Mouse (Mus musculus): ENCODE data around the gene Nprl3.
"Not testable (repeated sequence)": the region's sequence is repeated elsewhere in the genome, so short reads cannot be mapped to it uniquely, and the experiment has no call there.

Gene Nprl3

DNA sequence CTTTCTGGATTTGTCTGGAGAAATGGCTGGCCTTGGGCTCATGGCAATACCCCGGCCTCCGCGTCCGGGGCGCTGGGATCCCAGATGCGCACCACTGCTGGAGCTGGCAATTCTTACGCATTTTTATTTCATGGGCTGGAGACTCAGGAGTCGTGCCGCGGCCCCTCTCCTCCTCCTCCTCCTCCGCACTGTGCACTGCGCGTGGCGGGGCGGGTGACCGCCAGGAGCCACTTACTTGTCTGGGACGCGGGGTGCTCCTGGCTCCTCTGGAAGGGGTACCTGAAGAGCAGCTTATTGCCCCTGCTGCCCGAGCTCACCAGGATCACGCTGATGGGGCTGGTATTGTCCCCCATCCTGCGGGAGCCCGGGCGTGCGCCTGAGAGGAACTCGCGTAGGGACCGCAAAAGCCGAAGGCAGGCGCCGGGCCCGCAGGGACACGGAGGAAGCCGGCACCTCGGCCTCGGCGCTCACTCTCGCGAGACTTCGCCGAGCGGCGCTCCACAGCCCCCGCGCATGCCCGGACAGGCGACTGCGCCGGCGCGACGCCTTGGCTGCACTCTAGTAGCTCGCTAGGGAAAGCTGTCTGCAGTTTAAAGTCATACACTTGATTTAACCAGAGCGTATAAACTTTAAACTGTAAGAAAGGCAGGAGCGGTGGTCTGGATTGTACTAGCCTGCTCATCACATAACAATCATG lies at the start of gene Nprl3:
TSS of gene Nprl3 (minus strand) at position 520 of the 697 bp plus-strand sequence.
- DNase-seq, result peak; percentile 98

GRCm38 (mm10) chr11:32316009-32316408 lies 48.5 kb upstream of the Nprl3 start:
- DNase-seq, result no peak

DNA sequence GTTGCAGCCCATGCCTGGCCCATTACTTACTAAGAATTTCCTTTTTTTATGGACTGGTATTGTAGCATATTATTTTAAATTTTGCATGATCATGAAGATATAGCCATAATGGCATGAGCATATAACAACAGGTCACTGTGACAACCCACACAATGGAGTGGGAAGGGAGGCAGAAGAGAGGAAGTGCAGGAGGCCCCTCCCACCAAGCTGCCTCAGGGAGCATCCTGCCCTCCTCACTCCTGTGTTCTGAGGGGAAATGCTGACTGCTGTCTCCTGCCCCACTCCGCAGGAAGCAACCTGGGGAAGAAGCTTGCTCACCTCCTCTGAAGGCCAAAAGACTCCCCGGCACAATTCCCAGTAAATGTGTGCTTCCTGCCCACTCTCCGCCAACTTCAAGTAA lies 42.4 kb upstream of the Nprl3 start:
- DNase-seq, result no peak

DNA sequence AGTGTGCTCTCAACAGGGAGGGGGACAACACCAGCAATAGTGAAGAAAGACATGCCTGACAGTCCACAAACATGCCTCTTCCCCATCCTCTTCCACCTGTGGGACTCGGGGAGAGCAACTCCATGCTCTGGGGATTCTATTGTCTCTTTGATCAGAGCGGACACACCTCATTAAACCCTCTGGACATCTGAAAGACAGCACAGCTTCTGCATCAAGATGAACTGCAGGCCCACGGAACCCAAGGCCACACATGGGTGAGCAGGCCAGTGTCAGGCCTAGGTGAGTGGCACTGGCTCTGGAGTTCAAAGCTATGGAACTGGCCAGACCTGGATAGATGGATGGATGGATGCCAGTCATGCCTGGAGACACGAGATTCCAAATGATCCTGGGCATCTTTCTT lies 41.9 kb upstream of the Nprl3 start:
- no peak for DNase-seq

GRCm38 (mm10) chr11:32307006-32307405 lies 39.5 kb upstream of the Nprl3 start:
- DNase-seq, result no peak

- no peak for DNase-seq
Measured at GRCm38 (mm10) chr11:32303455-32303854, 35.9 kb upstream of the Nprl3 start.

DNA sequence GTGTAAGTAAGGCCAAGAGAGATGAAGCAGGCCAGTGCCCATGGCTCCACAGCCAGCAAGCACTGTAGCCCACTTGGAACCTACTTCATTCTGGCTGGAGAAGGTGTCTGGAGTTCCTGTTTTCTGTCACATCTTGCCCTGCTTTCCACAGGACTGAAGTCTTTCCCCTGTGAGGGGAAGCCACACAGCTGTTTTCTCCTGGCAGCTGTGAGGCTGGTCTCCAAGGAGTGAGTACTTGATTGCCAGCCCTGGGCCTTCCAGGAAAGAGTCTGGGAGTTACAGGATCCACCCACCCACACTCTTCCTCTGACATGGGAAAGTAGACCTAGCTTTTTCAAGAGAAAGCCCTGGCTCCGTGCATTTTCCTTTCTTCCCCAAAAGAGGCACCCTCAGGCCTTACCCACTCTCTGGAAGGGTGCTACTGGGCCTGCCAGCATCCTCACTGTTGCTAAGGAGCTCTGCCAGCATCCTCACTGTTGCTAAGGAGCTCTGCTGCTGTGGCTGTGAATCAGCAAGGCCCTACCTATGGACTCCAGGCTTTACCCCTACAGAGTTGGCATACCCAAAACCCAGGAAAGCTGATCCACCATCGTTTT lies 35.4 kb upstream of the Nprl3 start:
- DNase-seq, result peak; percentile 11 to 69

DNA sequence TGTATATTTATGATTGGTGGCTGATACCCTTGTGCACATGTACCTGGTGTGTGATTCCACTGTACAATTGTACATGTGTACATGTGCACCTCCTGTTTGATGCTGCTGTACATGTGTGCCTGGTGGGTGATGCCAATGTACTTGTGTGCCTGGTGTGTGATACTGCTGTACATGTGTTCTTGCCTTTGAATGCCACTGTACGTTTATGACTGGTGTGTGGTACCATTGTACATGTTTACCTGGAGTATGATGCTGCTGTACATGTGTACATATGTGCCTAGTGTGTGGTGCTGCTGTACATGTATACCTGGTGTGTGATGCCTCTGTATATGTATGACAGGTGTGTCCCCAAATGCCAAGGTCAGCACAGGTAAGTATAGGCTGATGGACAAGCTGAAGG lies 34.0 kb upstream of the Nprl3 start:
- no peak for DNase-seq

DNA sequence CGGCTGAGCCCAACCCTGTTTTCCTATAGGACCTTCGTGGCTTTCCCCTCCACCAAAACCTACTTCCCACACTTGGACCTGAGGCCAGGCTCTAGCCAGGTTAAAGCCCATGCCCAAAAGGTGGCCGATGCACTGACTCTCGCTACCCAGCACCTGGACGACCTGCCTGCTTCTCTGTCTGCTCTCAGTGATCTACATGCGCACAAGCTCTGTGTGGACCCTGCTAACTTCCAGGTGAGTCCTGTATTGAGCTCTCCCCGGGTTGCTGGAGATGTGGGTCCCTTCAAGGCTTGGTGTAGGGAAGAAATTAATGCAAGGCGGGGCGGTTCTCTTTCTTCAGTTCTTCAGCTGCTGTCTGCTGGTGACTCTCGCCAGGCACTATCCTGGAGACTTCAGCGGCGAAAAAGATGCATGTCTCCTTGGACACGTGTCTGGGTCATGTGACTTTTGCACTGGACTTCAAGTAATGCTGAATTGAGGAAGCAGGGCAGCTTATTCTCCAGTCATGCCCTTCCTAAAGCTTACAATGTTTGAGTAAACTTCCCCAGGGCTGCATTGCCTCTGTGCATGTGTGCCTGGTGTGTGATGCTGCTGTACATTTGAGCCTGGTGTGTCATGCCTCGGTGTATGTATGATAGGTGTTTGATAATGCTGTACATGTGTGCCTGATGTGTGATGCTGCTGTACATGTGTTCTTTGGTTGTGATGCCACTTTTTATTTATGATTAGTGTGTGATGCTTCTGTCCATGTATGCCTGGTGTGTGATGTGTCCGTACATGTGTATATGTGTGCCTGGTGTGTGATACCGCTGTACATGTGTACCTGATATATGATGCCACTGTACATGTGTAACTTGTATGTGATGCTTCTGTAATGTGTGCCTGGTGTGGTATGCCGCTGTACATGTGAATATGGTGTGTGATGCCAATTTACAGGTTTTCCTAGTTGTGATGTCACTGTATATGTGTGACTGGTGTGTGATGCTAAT lies 33.1 kb upstream of the Nprl3 start:
- no peak for DNase-seq

DNA sequence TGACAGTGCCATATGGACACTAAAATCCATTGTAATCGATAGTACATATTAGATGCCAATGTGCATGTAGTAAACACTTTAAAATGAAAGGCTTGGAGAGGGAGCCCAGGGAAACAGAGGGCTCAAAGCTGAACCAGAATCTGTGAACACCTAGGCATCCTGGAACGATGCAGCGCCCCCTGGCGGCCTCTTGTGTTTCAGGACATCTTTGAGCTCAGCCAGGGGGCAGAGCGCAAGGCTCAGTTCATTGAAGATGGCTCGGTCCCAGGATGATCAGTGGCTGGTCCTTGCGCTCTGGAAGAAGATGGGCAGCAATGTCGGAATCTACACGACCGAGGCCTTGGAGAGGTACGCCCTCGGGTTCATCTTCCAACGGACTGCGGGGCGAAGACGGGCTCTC lies 32.4 kb upstream of the Nprl3 start, which contains the start of gene Hbq1a:
TSS of gene Hbq1a (plus strand) at position 205 of the 400 bp plus-strand sequence.
- DNase-seq, result peak; percentile 41 to 66

DNA sequence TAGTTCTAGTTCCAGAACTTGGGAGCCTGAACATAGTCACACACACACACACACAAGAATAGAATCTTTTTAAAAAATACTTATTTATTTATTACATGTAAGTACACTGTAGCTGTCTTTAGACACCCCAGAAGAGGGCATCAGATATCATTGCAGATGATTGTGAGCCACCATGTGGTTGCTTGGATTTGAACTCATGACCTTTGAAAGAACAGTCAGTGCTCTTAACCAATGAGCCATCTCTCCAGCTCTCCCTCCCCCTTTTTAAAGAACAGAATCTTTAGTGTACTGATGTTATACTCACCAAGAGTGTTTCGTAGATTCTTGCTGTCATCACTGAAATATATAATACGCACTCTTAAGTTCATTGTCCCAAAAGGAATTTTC lies 31.0 kb upstream of the Nprl3 start:
- no peak for DNase-seq

GRCm38 (mm10) chr11:32297866-32298531 lies 30.5 kb upstream of the Nprl3 start:
- DNase-seq, result no peak

DNA sequence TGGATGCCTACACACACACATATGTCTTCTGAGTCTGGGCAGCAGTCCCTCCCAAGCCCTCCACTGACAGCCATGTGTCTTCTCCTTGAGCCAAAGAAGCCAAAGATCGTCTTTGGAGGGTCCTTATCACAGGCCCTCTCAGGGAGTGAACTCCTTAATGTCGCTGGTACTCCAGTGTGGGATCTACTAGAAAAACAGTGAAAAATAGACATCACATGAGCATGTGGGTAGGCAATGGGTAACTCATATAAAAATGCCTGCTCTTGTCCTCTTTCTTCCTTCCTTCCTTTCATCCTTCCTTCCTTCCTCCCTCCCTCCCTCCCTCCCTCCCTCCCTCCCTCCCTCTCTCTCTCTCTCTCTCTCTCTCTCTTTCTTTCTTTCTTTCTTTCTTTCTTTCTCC lies 29.9 kb upstream of the Nprl3 start:
- not testable (repeated sequence) for DNase-seq

DNA sequence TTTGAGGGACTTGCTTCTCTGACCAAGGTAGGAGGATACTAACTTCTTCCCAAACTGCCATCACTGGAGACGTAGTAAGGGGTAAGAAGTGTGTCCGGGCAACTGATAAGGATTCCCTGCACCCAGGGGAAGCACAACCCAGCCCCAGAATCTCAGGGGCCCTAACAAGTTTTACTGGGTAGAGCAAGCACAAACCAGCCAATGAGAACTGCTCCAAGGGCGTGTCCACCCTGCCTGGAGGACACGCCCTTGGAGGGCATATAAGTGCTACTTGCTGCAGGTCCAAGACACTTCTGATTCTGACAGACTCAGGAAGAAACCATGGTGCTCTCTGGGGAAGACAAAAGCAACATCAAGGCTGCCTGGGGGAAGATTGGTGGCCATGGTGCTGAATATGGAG lies 28.7 kb upstream of the Nprl3 start, which contains the start of gene Hba-a2:
TSS of gene Hba-a2 (plus strand) at position 287 of the 400 bp plus-strand sequence.
- DNase-seq, result not testable (repeated sequence)

DNA sequence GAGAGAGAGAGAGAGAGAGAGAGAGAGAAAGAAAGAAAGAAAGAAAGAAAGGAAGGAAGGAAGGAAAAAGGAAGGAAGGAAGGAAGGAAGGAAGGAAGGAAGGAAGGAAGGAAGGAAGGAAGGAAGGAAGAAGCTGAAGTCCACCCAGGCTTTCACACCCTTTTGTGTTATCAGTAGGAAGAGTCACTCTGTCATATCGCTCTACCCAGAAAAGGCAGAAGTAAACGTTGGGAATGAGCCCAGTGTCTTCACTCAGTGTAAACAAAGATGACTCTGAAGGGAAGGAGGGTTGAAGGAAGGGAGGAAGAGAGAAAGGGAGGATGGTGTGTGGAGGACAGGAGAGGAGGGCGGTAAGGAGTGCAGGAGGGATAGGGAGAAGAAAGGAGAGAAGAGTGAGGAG lies 26.0 kb upstream of the Nprl3 start:
- not testable (repeated sequence) for DNase-seq

DNA sequence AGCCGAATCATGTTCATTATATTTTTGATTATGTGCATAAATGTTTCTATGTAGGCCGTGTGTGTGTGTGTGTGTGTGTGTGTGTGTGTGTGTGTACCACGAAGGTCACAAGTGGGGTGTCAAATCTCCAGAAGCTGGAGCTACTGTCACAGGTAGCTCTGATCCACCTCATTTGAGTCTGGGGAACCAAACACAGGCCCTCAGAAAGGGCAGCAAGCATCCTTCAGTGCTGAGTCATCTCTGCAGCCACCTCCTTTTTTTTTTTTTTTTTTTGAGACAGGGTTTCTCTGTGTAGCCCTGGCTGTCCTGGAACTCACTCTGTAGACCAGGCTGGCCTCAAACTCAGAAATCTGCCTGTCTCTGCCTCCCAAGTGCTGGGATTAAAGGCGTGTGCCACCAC lies 25.3 kb upstream of the Nprl3 start:
- not testable (repeated sequence) for DNase-seq

GRCm38 (mm10) chr11:32287493-32287825 lies 20.0 kb upstream of the Nprl3 start:
- DNase-seq, result no peak

DNA sequence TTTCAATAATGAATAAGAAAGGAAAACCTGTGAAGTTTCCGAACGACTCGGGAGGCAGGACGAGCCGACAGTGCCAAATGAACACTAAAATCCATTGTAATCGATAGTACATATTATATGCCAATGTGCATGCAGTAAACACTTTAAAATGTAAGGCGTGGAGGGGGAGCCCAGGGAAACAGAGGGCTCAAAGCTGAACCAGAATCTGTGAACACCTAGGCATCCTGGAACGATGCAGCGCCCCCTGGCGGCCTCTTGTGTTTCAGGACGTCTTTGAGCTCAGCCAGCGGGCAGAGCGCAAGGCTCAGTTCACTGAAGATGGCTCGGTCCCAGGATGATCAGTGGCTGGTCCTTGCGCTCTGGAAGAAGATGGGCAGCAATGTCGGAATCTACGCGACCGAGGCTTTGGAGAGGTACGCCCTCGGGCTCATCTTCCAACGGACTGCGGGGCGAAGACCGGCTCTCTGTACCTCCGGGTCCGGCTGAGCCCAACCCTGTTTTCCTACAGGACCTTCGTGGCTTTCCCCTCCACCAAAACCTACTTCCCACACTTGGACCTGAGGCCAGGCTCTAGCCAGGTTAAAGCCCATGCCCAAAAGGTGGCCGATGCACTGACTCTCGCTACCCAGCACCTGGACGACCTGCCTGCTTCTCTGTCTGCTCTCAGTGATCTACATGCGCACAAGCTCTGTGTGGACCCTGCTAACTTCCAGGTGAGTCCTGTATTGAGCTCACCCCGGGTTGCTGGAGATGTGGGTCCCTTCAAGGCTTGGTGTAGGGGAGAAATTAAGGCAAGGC lies 19.4 kb upstream of the Nprl3 start, which contains the start of gene Hbq1b:
TSS of gene Hbq1b (plus strand) at position 271 of the 798 bp plus-strand sequence.
- DNase-seq, result peak; percentile 64 to 78

GRCm38 (mm10) chr11:32285887-32286286 lies 18.4 kb upstream of the Nprl3 start:
- DNase-seq, result not testable (repeated sequence)

- DNase-seq, result no peak
Measured at GRCm38 (mm10) chr11:32285031-32285775, 17.7 kb upstream of the Nprl3 start.

GRCm38 (mm10) chr11:32284582-32284981 lies 17.1 kb upstream of the Nprl3 start:
- not testable (repeated sequence) for DNase-seq
